Mouse (Mus musculus) ovary, postnatal 14 days (tissue): ENCODE measurements at regions not wholly inside any gene's neighbourhood (a gene's known extent, or its start where the extent isn't known, plus 50 kb on each side); places are given as distances from the start of the nearest gene placed in this dataset.

Experiments used
- DNase-seq: peaks from one replicate; pipeline ENCODE4 v3.0.0; 2022; ENCODE audit warnings: low spot score

GRCm38 (mm10) chr1:155041592-155041991, 57.8 kb downstream of the Ier5 start:
- DNase-seq = no peak

DNA sequence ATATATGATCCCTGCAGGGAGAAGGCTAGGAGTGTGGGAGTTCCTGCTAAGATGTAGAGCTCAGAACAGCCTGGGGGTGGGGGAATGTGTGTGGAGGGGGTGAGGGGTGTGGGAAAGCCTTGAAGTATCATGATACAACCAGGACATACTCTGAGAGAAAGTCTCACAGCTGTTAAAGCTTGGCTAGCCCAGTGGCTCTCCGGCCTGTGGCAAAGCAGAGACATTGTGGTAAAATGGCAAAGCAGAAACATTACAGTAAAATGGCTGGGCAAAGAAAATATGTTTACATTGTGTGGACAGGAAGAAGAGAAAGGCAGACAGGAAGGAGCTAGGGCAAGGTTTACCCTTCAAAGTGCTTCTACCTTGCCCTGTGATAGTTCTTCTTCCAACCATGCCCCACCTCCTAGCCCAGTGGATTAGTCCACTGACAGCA, 58.5 kb downstream of the Ier5 start:
- DNase-seq = no peak

GRCm38 (mm10) chr1:155040086-155040726, 59.2 kb downstream of the Ier5 start:
- no peak for DNase-seq

- DNase-seq = no peak
Observed at GRCm38 (mm10) chr1:155038631-155039625, 60.5 kb downstream of the Ier5 start.

GRCm38 (mm10) chr1:155037479-155037878, 62.0 kb downstream of the Ier5 start:
- no peak for DNase-seq

DNA sequence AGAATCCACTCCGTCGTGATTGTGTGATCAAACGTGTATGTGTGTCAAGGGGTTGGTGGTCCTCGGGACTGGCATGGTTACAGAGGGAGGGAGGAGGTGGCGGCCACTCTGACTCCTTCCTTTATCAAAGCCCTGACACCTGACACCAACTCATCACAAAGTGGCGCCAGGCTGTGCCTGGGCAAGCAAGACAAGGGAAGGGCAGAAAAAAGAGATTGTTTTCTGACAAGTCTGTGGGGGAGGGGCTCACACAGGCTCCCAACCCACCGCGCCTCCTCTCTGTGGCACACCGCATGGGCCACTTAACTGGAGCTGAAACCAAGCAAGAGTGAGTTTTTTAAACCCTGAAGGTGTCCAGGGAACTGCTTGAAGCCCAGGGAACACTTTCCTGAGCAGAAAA, 68.5 kb downstream of the Ier5 start:
- no peak for DNase-seq

- no peak for DNase-seq
Observed at GRCm38 (mm10) chr1:155029195-155029879, 70.1 kb downstream of the Ier5 start.

GRCm38 (mm10) chr1:155028735-155029134, 70.7 kb downstream of the Ier5 start:
- DNase-seq = no peak

DNA sequence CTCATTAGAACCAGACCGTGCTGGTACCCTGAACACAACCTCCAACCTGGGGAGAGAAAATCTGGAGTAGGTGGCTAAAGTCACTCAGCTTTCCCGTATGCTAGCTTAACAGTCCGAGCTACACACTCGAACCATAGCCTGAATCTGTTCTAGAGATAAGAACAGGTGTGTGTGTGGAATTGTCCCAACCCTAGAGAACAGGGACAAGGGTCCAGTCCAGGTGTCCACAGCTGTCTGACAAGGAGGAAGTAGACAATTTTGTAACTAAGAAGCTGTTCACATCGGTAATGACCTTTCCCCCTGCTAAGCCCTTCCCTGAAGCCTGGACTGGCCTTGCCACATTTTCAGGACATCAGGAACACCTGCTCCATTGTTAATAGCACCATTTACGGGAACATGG, 71.3 kb downstream of the Ier5 start:
- DNase-seq = no peak

GRCm38 (mm10) chr1:155027583-155027982, 71.9 kb downstream of the Ier5 start:
- no peak for DNase-seq

GRCm38 (mm10) chr1:155025862-155026478, 73.5 kb downstream of the Ier5 start:
- DNase-seq = peak; percentile 75

DNA sequence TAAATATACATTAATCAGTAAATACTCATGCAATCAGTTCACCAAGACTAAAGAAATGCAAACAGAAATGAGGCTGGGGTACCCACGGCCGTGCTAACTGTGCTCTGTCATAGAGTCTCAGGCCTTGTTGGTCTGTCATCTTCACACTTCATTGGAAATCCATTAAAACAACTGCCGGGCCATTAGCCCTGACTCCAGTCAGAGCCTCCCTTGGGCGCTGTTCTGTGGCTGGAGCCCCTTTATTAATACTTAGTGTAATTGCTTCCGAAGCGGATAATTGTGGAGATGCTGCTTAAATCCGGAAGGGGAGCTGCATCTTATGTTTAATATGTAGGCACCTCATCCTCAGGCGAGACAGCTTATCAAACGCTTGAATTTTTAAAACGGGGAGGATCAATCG, 76.1 kb downstream of the Ier5 start:
- no peak for DNase-seq

DNA sequence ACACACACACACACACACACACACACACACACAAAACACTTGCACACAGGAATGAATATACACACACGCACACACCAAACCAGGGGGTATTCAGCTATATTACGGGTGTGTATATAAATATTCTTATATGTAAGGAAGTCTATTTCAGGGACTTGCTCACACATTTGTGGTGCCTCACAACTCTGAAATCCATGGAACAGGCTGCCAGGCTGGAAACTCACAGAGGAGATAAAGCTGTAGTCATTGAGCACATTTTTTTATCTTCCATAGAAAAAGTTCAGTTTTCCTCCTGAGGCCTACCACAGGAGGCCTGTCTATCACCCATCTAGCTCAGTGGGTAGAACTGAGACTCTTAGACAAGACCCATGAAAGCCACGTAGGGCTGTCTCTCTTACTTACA, 83.8 kb downstream of the Ier5 start:
- no peak for DNase-seq

DNA sequence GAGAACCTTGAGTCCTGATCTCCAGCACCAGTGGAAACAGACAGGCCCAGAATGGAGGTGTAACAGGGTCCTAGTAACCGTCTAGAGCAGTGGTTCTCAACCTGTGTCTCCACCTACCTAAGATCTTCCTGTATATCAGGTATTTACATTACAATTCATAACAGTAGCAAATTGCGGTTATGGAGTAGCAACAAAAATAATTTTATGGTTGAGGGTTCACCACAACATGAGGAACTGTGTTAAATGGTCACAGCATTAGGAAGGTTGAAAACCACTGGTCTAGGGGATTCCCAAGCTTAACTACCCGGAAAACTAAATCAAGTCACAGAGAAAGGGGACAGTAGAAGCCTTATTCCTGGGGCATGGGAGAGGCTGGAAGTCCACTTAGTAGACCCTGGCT, 84.5 kb downstream of the Ier5 start:
- no peak for DNase-seq

DNA sequence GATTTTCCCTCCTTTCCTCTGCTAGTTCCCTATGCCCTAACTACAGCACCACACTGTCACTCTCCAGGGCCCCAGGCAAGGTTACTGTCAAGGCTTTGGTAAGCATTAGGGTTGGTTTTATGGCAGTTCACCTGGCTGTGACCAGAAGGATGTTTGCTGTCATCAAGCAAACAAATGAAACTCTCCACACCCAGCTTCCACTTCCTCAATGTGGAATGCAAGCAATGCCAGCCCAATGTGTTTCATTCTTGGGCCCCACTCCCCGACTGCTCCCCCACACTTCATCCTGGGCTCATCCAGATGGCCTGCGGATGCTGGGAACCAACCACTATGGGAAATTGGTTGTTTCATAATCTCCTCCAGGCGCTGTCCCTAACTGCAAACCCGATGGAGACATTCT, 85.7 kb downstream of the Ier5 start:
- no peak for DNase-seq

DNA sequence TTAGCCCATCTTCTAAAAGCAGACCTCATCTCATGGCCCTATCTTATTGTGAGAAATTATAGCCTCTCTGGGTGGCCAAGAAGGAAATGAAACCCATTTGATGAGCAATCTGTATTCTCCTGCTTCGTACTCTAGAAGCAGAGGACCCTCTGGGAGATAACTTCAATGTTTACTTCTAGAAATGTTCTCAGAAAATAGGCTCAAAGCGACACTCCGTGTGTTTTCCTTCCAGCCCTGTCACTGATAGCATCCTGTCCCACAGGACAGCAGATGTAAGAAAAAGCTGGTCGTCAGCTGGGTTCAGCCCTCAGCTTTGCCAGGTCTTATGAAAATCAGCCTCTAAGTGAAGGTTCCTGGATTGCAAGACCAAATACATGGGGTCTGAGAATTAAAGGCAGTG, 86.1 kb downstream of the Ier5 start:
- DNase-seq = no peak

DNA sequence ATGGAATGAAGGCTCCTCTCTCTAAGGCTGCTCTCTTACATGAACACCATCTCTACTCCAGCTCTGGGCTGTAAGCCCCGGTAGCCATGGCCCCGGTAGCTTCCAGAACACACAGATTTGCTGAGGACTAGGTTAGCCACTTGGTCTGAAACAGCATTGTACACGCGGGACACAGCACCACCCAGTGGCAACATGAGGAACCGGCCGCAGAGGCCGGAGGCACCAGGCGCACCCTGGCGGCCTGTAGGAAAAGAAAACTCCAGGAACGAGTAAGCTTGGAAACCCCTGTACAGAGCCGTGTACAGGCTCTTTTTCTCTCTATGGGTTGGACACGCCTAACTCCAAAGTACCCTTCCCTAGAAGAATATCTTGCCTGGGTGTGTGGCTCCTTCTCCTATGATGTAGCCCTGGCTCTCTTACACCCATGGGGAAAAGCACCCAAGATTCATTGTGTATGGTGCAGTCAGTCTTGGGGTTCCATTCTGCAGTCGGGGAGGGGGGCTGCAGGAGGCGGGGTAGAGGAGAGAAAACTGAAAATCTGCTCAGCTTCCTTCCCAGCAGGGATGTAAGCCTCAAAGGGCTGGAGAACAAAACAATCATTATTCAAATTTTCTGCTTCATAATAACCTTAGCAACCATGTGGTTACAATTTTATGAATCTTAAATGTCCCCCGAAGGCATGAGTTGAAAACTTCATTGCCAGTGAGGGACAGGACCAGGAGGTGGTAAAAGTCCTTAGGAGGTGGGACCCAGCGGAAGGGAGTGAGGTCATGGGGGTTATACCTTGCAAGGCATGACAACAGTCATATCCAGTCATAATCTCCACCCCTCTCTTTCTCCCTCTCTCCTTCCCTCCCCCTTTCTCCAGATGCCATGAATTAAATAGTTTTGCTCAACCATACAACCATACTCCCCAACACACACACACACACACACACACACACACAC, 92.6 kb downstream of the Ier5 start:
- peak; percentile 88 for DNase-seq

- no peak for DNase-seq
Observed at GRCm38 (mm10) chr1:155006099-155006498, 93.3 kb downstream of the Ier5 start.

GRCm38 (mm10) chr1:155000301-155000700, 99.1 kb downstream of the Ier5 start:
- no peak for DNase-seq

DNA sequence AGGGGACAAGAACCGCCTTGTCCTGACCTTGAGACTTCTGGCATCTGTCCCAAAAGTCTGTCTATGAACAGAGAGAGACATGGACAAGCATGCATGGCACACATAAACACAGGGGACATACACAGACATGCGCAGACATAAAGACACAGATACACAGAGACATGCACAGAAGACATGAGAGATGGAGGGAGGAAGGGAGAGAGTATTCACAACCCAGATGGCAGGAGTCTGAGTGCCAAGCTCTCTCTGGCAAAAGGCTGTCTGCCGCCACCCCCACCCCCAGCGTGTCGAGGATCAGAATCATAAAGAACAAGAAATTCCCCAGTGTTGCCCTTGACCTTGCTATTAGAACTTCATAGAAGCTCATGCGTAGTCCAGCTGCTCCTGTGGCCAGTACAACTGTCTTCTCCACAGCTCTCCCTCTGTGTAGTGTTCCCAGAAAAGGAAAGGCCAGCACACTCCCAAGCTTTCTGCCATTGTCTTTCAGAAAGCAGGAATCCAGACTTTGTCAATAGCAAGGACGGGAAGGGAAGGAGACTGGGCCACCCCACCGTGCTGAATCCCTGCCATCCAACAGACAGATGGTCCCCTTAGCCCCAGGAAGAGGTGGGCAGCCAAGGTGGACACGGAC, 99.8 kb downstream of the Ier5 start:
- DNase-seq = no peak
